Mouse (Mus musculus): ENCODE measurements at regions not wholly inside any gene's neighbourhood (a gene's known extent, or its start where the extent isn't known, plus 50 kb on each side); places are given as distances from the start of the nearest gene placed in this dataset.

GRCm38 (mm10) chr15:15443271-15443670 lies 1285.3 kb upstream of the Cdh9 start:
- H3K27ac ChIP-seq (replicated peaks; ENCODE audit: low read depth, low read length), result no peak overlapping the region
- 92% methylated on average over 15 of the region's 15 CpGs for WGBS
- no peaks in the 10 kb centered on the region for H3K9me3 ChIP-seq (ENCODE audit: control insufficient read depth, low read length)
- no peaks in the 10 kb centered on the region for H3K36me3 ChIP-seq (ENCODE audit: control insufficient read depth, insufficient read depth, low read length)
- H3K4me2 ChIP-seq (ENCODE audit: low read length), result no peak overlapping the region
- no peak for ATAC-seq (ENCODE audit: low FRiP score, low TSS enrichment)
- H3K4me1 ChIP-seq (ENCODE audit: control insufficient read depth, insufficient read depth, low read length), result no peaks in the 10 kb centered on the region
- no peaks in the 10 kb centered on the region for H3K27me3 ChIP-seq (ENCODE audit: control insufficient read depth, insufficient read depth, low read length)
- no peak for DNase-seq
- H3K9ac ChIP-seq (replicated peaks; ENCODE audit: low read length), result no peak overlapping the region
- no peak overlapping the region for H3K4me3 ChIP-seq (replicated peaks; ENCODE audit: low read depth, low read length)

DNA sequence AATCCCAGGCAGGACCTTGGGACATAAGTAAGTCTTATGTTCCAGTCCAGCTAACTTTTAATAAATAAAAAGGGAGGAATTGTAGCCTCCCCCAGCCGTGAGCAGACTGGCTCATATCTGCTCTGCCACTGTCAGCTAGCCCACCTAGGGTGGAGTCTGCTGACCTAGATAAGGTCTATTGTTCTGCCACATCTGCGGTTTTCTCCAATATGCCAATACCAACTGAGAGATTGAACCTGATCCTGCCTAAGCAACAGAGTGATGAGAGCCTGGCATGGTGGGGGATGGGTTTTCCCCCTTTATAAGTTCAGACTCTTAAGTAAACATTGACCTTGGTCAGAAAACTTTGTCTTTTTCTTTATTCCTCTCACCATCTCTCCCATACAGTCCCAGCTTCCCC lies 1250.9 kb upstream of the Cdh9 start:
- no peak overlapping the region for H3K4me3 ChIP-seq (replicated peaks; ENCODE audit: low read depth, low read length)
- no peaks in the 10 kb centered on the region for H3K4me1 ChIP-seq (ENCODE audit: control insufficient read depth, insufficient read depth, low read length)
- no peak for DNase-seq
- H3K9me3 ChIP-seq (ENCODE audit: control insufficient read depth, low read length), result no peaks in the 10 kb centered on the region
- H3K27me3 ChIP-seq (ENCODE audit: control insufficient read depth, insufficient read depth, low read length), result no peaks in the 10 kb centered on the region
- no peak overlapping the region for H3K27ac ChIP-seq (replicated peaks; ENCODE audit: low read depth, low read length)
- no peaks in the 10 kb centered on the region for H3K36me3 ChIP-seq (ENCODE audit: control insufficient read depth, insufficient read depth, low read length)
- 82% methylated on average over 2 of the region's 2 CpGs for WGBS
- no peak overlapping the region for H3K9ac ChIP-seq (replicated peaks; ENCODE audit: low read length)
- no peak overlapping the region for H3K4me2 ChIP-seq (ENCODE audit: low read length)
- no peak for ATAC-seq (ENCODE audit: low FRiP score, low TSS enrichment)

DNA sequence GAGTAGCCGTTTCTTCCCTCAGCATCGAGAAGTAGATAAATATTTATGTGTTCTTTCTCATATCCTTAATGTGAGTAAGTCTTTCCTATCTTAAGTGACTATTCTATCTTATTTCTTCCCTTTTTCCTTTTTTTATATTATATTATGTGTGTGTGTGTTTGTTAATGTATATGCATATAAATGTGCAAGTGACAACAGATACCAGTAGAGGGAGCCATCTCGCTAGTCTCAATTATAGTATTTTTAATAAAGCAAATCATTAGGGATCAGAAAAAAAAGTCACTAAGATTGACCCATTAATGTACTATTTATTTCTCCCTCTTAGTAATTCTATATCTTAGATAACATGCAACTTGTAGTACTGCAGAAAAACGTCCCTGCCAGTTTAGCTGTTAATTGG lies 1228.3 kb upstream of the Cdh9 start:
- Histone ChIP-seq H3K4me1 (ENCODE audit: control insufficient read depth, insufficient read depth, low read length) (no peaks in the 10 kb centered on the region), H3K27me3 (ENCODE audit: control insufficient read depth, insufficient read depth, low read length) (no peaks in the 10 kb centered on the region), H3K27ac (replicated peaks; ENCODE audit: low read depth, low read length) (no peak overlapping the region), H3K9me3 (ENCODE audit: control insufficient read depth, low read length) (peaks cover under 1% of the 10 kb centered on the region; the same call in 1 of the 2 replicates), H3K4me3 (replicated peaks; ENCODE audit: low read depth, low read length) (no peak overlapping the region), H3K4me2 (ENCODE audit: low read length) (no peak overlapping the region), H3K36me3 (ENCODE audit: control insufficient read depth, insufficient read depth, low read length) (no peaks in the 10 kb centered on the region), H3K9ac (replicated peaks; ENCODE audit: low read length) (no peak overlapping the region)
- ATAC-seq (ENCODE audit: low FRiP score, low TSS enrichment) (no peak), DNase-seq (no peak)
- WGBS, result 89% methylated on average over 4 of the region's 4 CpGs

DNA sequence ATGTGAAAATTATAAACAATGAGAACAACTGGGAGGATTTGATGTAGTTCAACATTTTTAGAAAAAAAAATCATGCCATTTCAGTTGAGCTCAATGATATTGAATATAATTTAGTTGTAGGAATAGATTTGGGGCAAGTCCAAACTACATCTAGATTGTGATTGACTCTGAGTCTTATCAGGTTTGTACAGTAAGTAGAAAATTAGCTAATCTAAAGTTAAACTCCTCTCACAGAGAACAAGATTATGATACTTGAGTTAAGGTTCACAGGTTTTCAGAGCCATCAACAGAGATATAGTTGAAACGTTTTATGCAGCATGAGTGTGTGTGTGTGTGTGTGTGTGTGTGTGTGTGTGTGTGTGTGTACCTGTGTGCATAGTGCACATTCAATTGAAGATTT lies 1189.6 kb upstream of the Cdh9 start:
- no peak for DNase-seq
- no peaks in the 10 kb centered on the region for H3K36me3 ChIP-seq (ENCODE audit: control insufficient read depth, insufficient read depth, low read length)
- H3K4me2 ChIP-seq (ENCODE audit: low read length), result no peak overlapping the region

GRCm38 (mm10) chr15:15559148-15559752 lies 1169.3 kb upstream of the Cdh9 start:
- Histone ChIP-seq H3K9me3 (ENCODE audit: control insufficient read depth, low read length) (no peaks in the 10 kb centered on the region), H3K4me2 (ENCODE audit: low read length) (no peak overlapping the region), H3K36me3 (ENCODE audit: control insufficient read depth, insufficient read depth, low read length) (no peaks in the 10 kb centered on the region), H3K27ac (replicated peaks; ENCODE audit: low read depth, low read length) (no peak overlapping the region), H3K4me3 (replicated peaks; ENCODE audit: low read depth, low read length) (no peak overlapping the region), H3K9ac (replicated peaks; ENCODE audit: low read length) (no peak overlapping the region), H3K4me1 (ENCODE audit: control insufficient read depth, insufficient read depth, low read length) (no peaks in the 10 kb centered on the region), H3K27me3 (ENCODE audit: control insufficient read depth, insufficient read depth, low read length) (no peaks in the 10 kb centered on the region)
- ATAC-seq (ENCODE audit: low FRiP score, low TSS enrichment) (no peak), DNase-seq (no peak)
- 95% methylated on average over 4 of the region's 4 CpGs for WGBS

More for the DNA sequence above, 1189.6 kb upstream of the Cdh9 start:
- ATAC-seq (ENCODE audit: low FRiP score, low TSS enrichment), result no peak
- Histone ChIP-seq H3K4me3 (replicated peaks; ENCODE audit: low read depth, low read length) (no peak overlapping the region), H3K9me3 (ENCODE audit: control insufficient read depth, low read length) (no peaks in the 10 kb centered on the region), H3K27ac (replicated peaks; ENCODE audit: low read depth, low read length) (no peak overlapping the region), H3K4me1 (ENCODE audit: control insufficient read depth, insufficient read depth, low read length) (no peaks in the 10 kb centered on the region), H3K9ac (replicated peaks; ENCODE audit: low read length) (no peak overlapping the region), H3K27me3 (ENCODE audit: control insufficient read depth, insufficient read depth, low read length) (no peaks in the 10 kb centered on the region)
- WGBS, result 68% methylated on average over 1 of the region's 1 CpGs

- WGBS, result 95% methylated on average over 2 of the region's 2 CpGs
- ATAC-seq (ENCODE audit: low FRiP score, low TSS enrichment), result no peak
Measured at GRCm38 (mm10) chr15:15582300-15582880, 1146.2 kb upstream of the Cdh9 start.

DNA sequence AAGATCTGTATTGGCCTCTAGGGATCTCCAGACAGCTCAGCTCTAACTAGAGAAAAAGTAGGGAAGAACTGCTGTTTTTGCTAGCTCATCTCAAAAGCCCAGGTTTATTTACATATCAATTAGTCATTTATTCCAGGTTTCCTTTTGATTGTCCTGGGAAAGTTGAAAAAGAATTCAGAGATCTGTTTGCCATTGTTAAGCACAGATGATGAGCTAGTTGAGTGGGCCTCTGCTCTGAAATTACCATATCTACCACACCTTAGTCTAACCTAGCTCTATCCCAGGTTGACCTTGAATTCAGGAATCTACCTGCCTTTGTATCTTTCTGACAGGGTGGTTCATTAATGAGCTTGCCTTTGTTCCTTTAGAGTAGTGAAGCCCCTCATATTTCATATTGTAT lies 1110.6 kb upstream of the Cdh9 start:
- Histone ChIP-seq H3K4me3 (replicated peaks; ENCODE audit: low read depth, low read length) (no peak overlapping the region), H3K27ac (replicated peaks; ENCODE audit: low read depth, low read length) (no peak overlapping the region), H3K4me2 (ENCODE audit: low read length) (no peak overlapping the region), H3K9ac (replicated peaks; ENCODE audit: low read length) (no peak overlapping the region), H3K27me3 (ENCODE audit: control insufficient read depth, insufficient read depth, low read length) (no peaks in the 10 kb centered on the region), H3K4me1 (ENCODE audit: control insufficient read depth, insufficient read depth, low read length) (no peaks in the 10 kb centered on the region), H3K9me3 (ENCODE audit: control insufficient read depth, low read length) (no peaks in the 10 kb centered on the region), H3K36me3 (ENCODE audit: control insufficient read depth, insufficient read depth, low read length) (no peaks in the 10 kb centered on the region)
- ATAC-seq (ENCODE audit: low FRiP score, low TSS enrichment), result no peak
- no peak for DNase-seq

More at GRCm38 (mm10) chr15:15582300-15582880, 1146.2 kb upstream of the Cdh9 start:
- H3K27me3 ChIP-seq (ENCODE audit: control insufficient read depth, insufficient read depth, low read length), result no peaks in the 10 kb centered on the region
- DNase-seq, result no peak
- no peaks in the 10 kb centered on the region for H3K4me1 ChIP-seq (ENCODE audit: control insufficient read depth, insufficient read depth, low read length)
- H3K4me2 ChIP-seq (ENCODE audit: low read length), result no peak overlapping the region
- no peak overlapping the region for H3K9ac ChIP-seq (replicated peaks; ENCODE audit: low read length)
- H3K27ac ChIP-seq (replicated peaks; ENCODE audit: low read depth, low read length), result no peak overlapping the region
- H3K9me3 ChIP-seq (ENCODE audit: control insufficient read depth, low read length), result no peaks in the 10 kb centered on the region
- no peak overlapping the region for H3K4me3 ChIP-seq (replicated peaks; ENCODE audit: low read depth, low read length)
- no peaks in the 10 kb centered on the region for H3K36me3 ChIP-seq (ENCODE audit: control insufficient read depth, insufficient read depth, low read length)

GRCm38 (mm10) chr15:15629304-15629703 lies 1099.3 kb upstream of the Cdh9 start:
- H3K9ac ChIP-seq (replicated peaks; ENCODE audit: low read length), result no peak overlapping the region
- ATAC-seq (ENCODE audit: low FRiP score, low TSS enrichment) (no peak), DNase-seq (no peak)
- no peaks in the 10 kb centered on the region for H3K9me3 ChIP-seq (ENCODE audit: control insufficient read depth, low read length)
- H3K27ac ChIP-seq (replicated peaks; ENCODE audit: low read depth, low read length), result no peak overlapping the region
- H3K4me3 ChIP-seq (replicated peaks; ENCODE audit: low read depth, low read length), result no peak overlapping the region
- no peaks in the 10 kb centered on the region for H3K27me3 ChIP-seq (ENCODE audit: control insufficient read depth, insufficient read depth, low read length)
- no peak overlapping the region for H3K4me2 ChIP-seq (ENCODE audit: low read length)
- H3K36me3 ChIP-seq (ENCODE audit: control insufficient read depth, insufficient read depth, low read length), result no peaks in the 10 kb centered on the region
- WGBS, result 74% methylated on average over 2 of the region's 2 CpGs
- no peaks in the 10 kb centered on the region for H3K4me1 ChIP-seq (ENCODE audit: control insufficient read depth, insufficient read depth, low read length)

DNA sequence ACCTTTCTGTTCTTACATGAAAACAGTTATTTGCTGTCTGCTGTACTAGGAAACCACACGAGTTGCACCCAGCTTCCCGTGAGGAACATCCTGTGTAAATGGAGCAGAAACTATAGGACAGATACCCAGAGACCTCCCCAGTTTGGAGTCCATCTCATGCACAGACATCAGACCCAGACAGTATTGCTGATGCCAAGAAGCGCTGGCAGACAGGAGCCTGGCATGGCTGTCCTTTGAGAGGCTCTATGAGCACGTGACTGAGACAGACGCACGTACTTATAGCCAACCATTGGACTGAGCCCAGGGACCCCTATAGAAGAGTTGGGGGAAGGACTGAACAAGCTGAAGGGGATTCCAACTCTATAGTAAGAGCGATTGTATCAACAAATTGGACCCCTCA lies 1098.3 kb upstream of the Cdh9 start:
- H3K36me3 ChIP-seq (ENCODE audit: control insufficient read depth, insufficient read depth, low read length), result no peaks in the 10 kb centered on the region
- ATAC-seq (ENCODE audit: low FRiP score, low TSS enrichment) (no peak), DNase-seq (no peak)
- no peaks in the 10 kb centered on the region for H3K27me3 ChIP-seq (ENCODE audit: control insufficient read depth, insufficient read depth, low read length)
- no peak overlapping the region for H3K9ac ChIP-seq (replicated peaks; ENCODE audit: low read length)
- H3K27ac ChIP-seq (replicated peaks; ENCODE audit: low read depth, low read length), result no peak overlapping the region
- no peaks in the 10 kb centered on the region for H3K9me3 ChIP-seq (ENCODE audit: control insufficient read depth, low read length)
- H3K4me1 ChIP-seq (ENCODE audit: control insufficient read depth, insufficient read depth, low read length), result no peaks in the 10 kb centered on the region
- no peak overlapping the region for H3K4me3 ChIP-seq (replicated peaks; ENCODE audit: low read depth, low read length)
- 93% methylated on average over 7 of the region's 7 CpGs for WGBS
- no peak overlapping the region for H3K4me2 ChIP-seq (ENCODE audit: low read length)
